In genomic region chr4:41716834-41717233, GRCm38 (mm10) we compare ENCODE assay signal across 33 mouse cellular contexts. TPM values are rescaled to one million over a fixed set of nuclear protein-coding genes. Genes with fewer than 3 reads are reported as not detected.
DNase-seq lines count a peak whose midpoint lies in the region; ATAC-seq and TF ChIP-seq lines count a peak whose summit lies in the region.
"Had no signal": no experiment of that assay in that cellular context is flagged by ENCODE, and none has a peak within 500 bp of the region (broad histone marks: within the 10 kb centered on the region; RNA-seq: fewer than 3 reads in every experiment).

No protein-coding gene starts in this region.

- H3K36me3 ChIP-seq in hindbrain, embryonic 13.5 days: peaks cover 51% of the 10 kb centered on the region
- H3K36me3 ChIP-seq in hindbrain, postnatal 0 days (ENCODE audit: insufficient read depth, low read length): peaks cover 29% of the 10 kb centered on the region
- peaks cover 35% of the 10 kb centered on the region for H3K36me3 ChIP-seq in embryonic facial prominence, embryonic 13.5 days
- H3K36me3 ChIP-seq in limb, embryonic 13.5 days: peaks cover 37% of the 10 kb centered on the region

- 0 out of 2 replicates have a peak overlapping the region, but pooled peaks have one; percentile 19 for H3K9ac ChIP-seq in hindbrain, embryonic 13.5 days
- no peak overlapping the region for H3K9ac ChIP-seq in hindbrain, postnatal 0 days (replicated peaks; ENCODE audit: low read length)
- H3K9ac ChIP-seq in embryonic facial prominence, embryonic 13.5 days: peak overlapping the region; percentile 52
- H3K9ac ChIP-seq in limb, embryonic 13.5 days: no peak overlapping the region
- H3K9ac ChIP-seq: heart, embryonic 12.5 days; liver, embryonic 13.5 days had no signal

- no peak for TF ChIP-seq CTCF in hindbrain, postnatal 0 days (IDR thresholded peaks at IDR 0.05; ENCODE audit: low read depth)

- H3K4me1 ChIP-seq in hindbrain, embryonic 13.5 days (replicated peaks): peaks cover 52% of the 10 kb centered on the region
- H3K4me1 ChIP-seq in hindbrain, postnatal 0 days (ENCODE audit: insufficient read depth, low read length): peaks cover 10% of the 10 kb centered on the region; the same call in 1 of the 2 replicates
- H3K4me1 ChIP-seq in embryonic facial prominence, embryonic 13.5 days: peaks cover 44% of the 10 kb centered on the region
- H3K4me1 ChIP-seq in limb, embryonic 13.5 days: peaks cover 38% of the 10 kb centered on the region

- H3K9me3 ChIP-seq in hindbrain, embryonic 13.5 days: no peaks in the 10 kb centered on the region
- H3K9me3 ChIP-seq in hindbrain, postnatal 0 days (ENCODE audit: low read length): no peaks in the 10 kb centered on the region
- H3K9me3 ChIP-seq in embryonic facial prominence, embryonic 13.5 days: no peaks in the 10 kb centered on the region
- no peaks in the 10 kb centered on the region for H3K9me3 ChIP-seq in limb, embryonic 13.5 days
- H3K9me3 ChIP-seq: G1E; heart, embryonic 12.5 days; liver, embryonic 13.5 days had no signal

- DNase-seq in hindbrain, postnatal 0 days (ENCODE audit: low spot score): no peak
- peak; percentile 79 for DNase-seq in MN1 (ENCODE audit: low spot score)
- DNase-seq in layer of hippocampus, postnatal 14 days (ENCODE audit: low spot score in 2 of 2): no peak
- DNase-seq: adrenal gland, postnatal 10 days; cerebellum, adult 8-10 months; heart, adult 2 months; kidney, adult 9 months; kidney, postnatal 10 days; liver, embryonic 13.5 days; lung, adult 18-20 months; right cerebral cortex, postnatal 25 days; thymus, postnatal 14 days had no signal

- no peaks in the 10 kb centered on the region for H3K27me3 ChIP-seq in hindbrain, embryonic 13.5 days
- no peaks in the 10 kb centered on the region for H3K27me3 ChIP-seq in hindbrain, postnatal 0 days (ENCODE audit: insufficient read depth, low read length)
- no peaks in the 10 kb centered on the region for H3K27me3 ChIP-seq in embryonic facial prominence, embryonic 13.5 days
- no peaks in the 10 kb centered on the region for H3K27me3 ChIP-seq in limb, embryonic 13.5 days
- H3K27me3 ChIP-seq: heart, embryonic 12.5 days; liver, embryonic 13.5 days; Patski had no signal

- H3K4me2 ChIP-seq in hindbrain, embryonic 13.5 days: no peak overlapping the region
- H3K4me2 ChIP-seq in hindbrain, postnatal 0 days (ENCODE audit: low read depth, low read length): no peak overlapping the region
- no peak overlapping the region; the same call in 1 of the 2 replicates for H3K4me2 ChIP-seq in embryonic facial prominence, embryonic 13.5 days
- H3K4me2 ChIP-seq in limb, embryonic 13.5 days (replicated peaks): no peak overlapping the region
- H3K4me2 ChIP-seq: heart, embryonic 12.5 days; liver, embryonic 13.5 days had no signal

- H3K27ac ChIP-seq in hindbrain, embryonic 13.5 days: peak overlapping the region; percentile 55; the same call in 1 of the 2 replicates
- no peak overlapping the region for H3K27ac ChIP-seq in hindbrain, postnatal 0 days
- peak overlapping the region; percentile 55 for H3K27ac ChIP-seq in embryonic facial prominence, embryonic 13.5 days
- peak overlapping the region; percentile 55; the same call in 1 of the 2 replicates for H3K27ac ChIP-seq in limb, embryonic 13.5 days
- H3K27ac ChIP-seq: heart, adult 2 months; liver, embryonic 13.5 days; macrophage had no signal

- 65% methylated on average over 6 of the region's 6 CpGs for WGBS in hindbrain, embryonic 13.5 days
- WGBS in hindbrain, postnatal 0 days: 49% methylated on average over 6 of the region's 6 CpGs
- WGBS in embryonic facial prominence, embryonic 13.5 days: 22% methylated on average over 6 of the region's 6 CpGs
- 32% methylated on average over 6 of the region's 6 CpGs for WGBS in limb, embryonic 13.5 days

- no peak overlapping the region for H3K4me3 ChIP-seq in hindbrain, embryonic 13.5 days
- H3K4me3 ChIP-seq in hindbrain, postnatal 0 days (ENCODE audit: low read length): no peak overlapping the region
- H3K4me3 ChIP-seq in embryonic facial prominence, embryonic 13.5 days: no peak overlapping the region
- H3K4me3 ChIP-seq in limb, embryonic 13.5 days: no peak overlapping the region
- H3K4me3 ChIP-seq: erythroblast, embryonic 14.5 days; heart, adult 2 months; heart, embryonic 12.5 days; liver, embryonic 13.5 days; myocyte had no signal

- ATAC-seq in hindbrain, embryonic 13.5 days (ENCODE audit: low FRiP score): no peak
- ATAC-seq in hindbrain, postnatal 0 days: no peak
- ATAC-seq in embryonic facial prominence, embryonic 13.5 days (ENCODE audit: insufficient number of reproducible peaks, insufficient read depth, low FRiP score, low TSS enrichment, low read depth): no peak
- ATAC-seq in limb, embryonic 13.5 days (ENCODE audit: low FRiP score, low read depth): no peak
- ATAC-seq in inflammation-experienced regulatory T-cells, adult 6 months: no peak
- ATAC-seq: forebrain, embryonic 16.5 days; intestine, postnatal 0 days; lung, postnatal 0 days; Patski had no signal

RNA-seq across cellular contexts. Expression of gene Rpp25l, which starts 3.5 kb away (rescaled TPM):
- polyA plus RNA-seq in hindbrain, embryonic 13.5 days (2015; fragmentation: Nextera tagmentation; extraction: Ambion mirVana): 63.0 and 66.8 TPM in 2 replicates
- 35.0 and 42.2 TPM in 2 replicates for total RNA-seq in hindbrain, postnatal 0 days (2014; rRNA removed)
- 47.3 and 48.3 TPM in 2 replicates for polyA plus RNA-seq in hindbrain, postnatal 0 days (2015; fragmentation: Nextera tagmentation; extraction: Ambion mirVana)
- 84.5 and 93.3 TPM in 2 replicates for polyA plus RNA-seq in embryonic facial prominence, embryonic 13.5 days (2015; fragmentation: Nextera tagmentation; extraction: Ambion mirVana)
- polyA plus RNA-seq in limb, embryonic 13.5 days (2015; fragmentation: Nextera tagmentation; extraction: Ambion mirVana): 74.9 and 76.6 TPM in 2 replicates
- polyA plus RNA-seq in inflammation-experienced regulatory T-cells, adult 6 months (2017; shearing (Covaris generic)): 10 to 100 TPM; 51.3 to 65.6 (median 54.5) TPM
- 10 to 100 TPM; 26.7 to 31.1 TPM for total RNA-seq in layer of hippocampus, postnatal 14 days (2021)

RNA-seq across cellular contexts. Expression of gene Dctn3, which starts 6.1 kb away (rescaled TPM):
- 301 and 303 TPM in 2 replicates for polyA plus RNA-seq in hindbrain, embryonic 13.5 days (2015; fragmentation: Nextera tagmentation; extraction: Ambion mirVana)
- total RNA-seq in hindbrain, postnatal 0 days (2014; rRNA removed): 145 and 147 TPM in 2 replicates
- 306 and 316 TPM in 2 replicates for polyA plus RNA-seq in hindbrain, postnatal 0 days (2015; fragmentation: Nextera tagmentation; extraction: Ambion mirVana)
- polyA plus RNA-seq in embryonic facial prominence, embryonic 13.5 days (2015; fragmentation: Nextera tagmentation; extraction: Ambion mirVana): 123 and 128 TPM in 2 replicates
- polyA plus RNA-seq in limb, embryonic 13.5 days (2015; fragmentation: Nextera tagmentation; extraction: Ambion mirVana): 104 and 106 TPM in 2 replicates
- 100 to 1,000 TPM in 1 of 3 experiments, 10 to 100 TPM in 2; 88.8 to 122 (median 95.5) TPM for polyA plus RNA-seq in inflammation-experienced regulatory T-cells, adult 6 months (2017; shearing (Covaris generic))
- total RNA-seq in layer of hippocampus, postnatal 14 days (2021): 100 to 1,000 TPM; 161 to 163 TPM

RNA-seq across cellular contexts. Expression of gene Arid3c, which starts 14.1 kb away (rescaled TPM):
- polyA plus RNA-seq in hindbrain, embryonic 13.5 days (2015; fragmentation: Nextera tagmentation; extraction: Ambion mirVana): 1.1 and 2.2 TPM in 2 replicates
- total RNA-seq in hindbrain, postnatal 0 days (2014; rRNA removed): 0.22 and 2.1 TPM in 2 replicates
- 0.68 and 0.99 TPM in 2 replicates for polyA plus RNA-seq in hindbrain, postnatal 0 days (2015; fragmentation: Nextera tagmentation; extraction: Ambion mirVana)
- polyA plus RNA-seq in embryonic facial prominence, embryonic 13.5 days (2015; fragmentation: Nextera tagmentation; extraction: Ambion mirVana): 0.15 and 0.20 TPM in 2 replicates
- polyA plus RNA-seq in limb, embryonic 13.5 days (2015; fragmentation: Nextera tagmentation; extraction: Ambion mirVana): 0.14 TPM in 1 of 2 replicates, not detected in the other
- polyA plus RNA-seq in inflammation-experienced regulatory T-cells, adult 6 months (2017; shearing (Covaris generic)): not detected
- total RNA-seq in layer of hippocampus, postnatal 14 days (2021): not detected
- total RNA-seq: adrenal gland, postnatal 10 days; G1E; gastrocnemius, adult 8-10 months; gastrocnemius, postnatal 4 days; heart, adult 2 months; hematopoietic stem cell, adult 5-6 weeks; megakaryocyte-erythroid progenitor cell, adult 5-6 weeks; neutrophil, adult 5-6 weeks had no signal
- polyA plus RNA-seq: erythroblast, embryonic 14.5 days; forebrain, embryonic 16.5 days; G1E; heart, adult 2 months; heart, embryonic 12.5 days; heart, postnatal 0 days; intestine, postnatal 0 days; limb, embryonic 11.5 days; liver, embryonic 13.5 days; macrophage; myocyte; stomach, embryonic 16.5 days had no signal

RNA-seq across cellular contexts. Expression of gene Il11ra1, which starts 17.0 kb away (rescaled TPM):
- 47.6 and 48.5 TPM in 2 replicates for polyA plus RNA-seq in hindbrain, embryonic 13.5 days (2015; fragmentation: Nextera tagmentation; extraction: Ambion mirVana)
- 24.4 and 41.9 TPM in 2 replicates for total RNA-seq in hindbrain, postnatal 0 days (2014; rRNA removed)
- polyA plus RNA-seq in hindbrain, postnatal 0 days (2015; fragmentation: Nextera tagmentation; extraction: Ambion mirVana): 47.4 and 49.8 TPM in 2 replicates
- polyA plus RNA-seq in embryonic facial prominence, embryonic 13.5 days (2015; fragmentation: Nextera tagmentation; extraction: Ambion mirVana): 427 and 512 TPM in 2 replicates
- 405 and 439 TPM in 2 replicates for polyA plus RNA-seq in limb, embryonic 13.5 days (2015; fragmentation: Nextera tagmentation; extraction: Ambion mirVana)
- polyA plus RNA-seq in inflammation-experienced regulatory T-cells, adult 6 months (2017; shearing (Covaris generic)): 10 to 100 TPM in 1 of 3 experiments, 1 to 10 TPM in 2; 4.0 to 13.8 (median 7.7) TPM
- 10 to 100 TPM; 26.8 to 29.2 TPM for total RNA-seq in layer of hippocampus, postnatal 14 days (2021)

RNA-seq across cellular contexts. Expression of gene Cntfr, which starts 19.9 kb away (rescaled TPM):
- polyA plus RNA-seq in hindbrain, embryonic 13.5 days (2015; fragmentation: Nextera tagmentation; extraction: Ambion mirVana): 24.4 and 27.8 TPM in 2 replicates
- total RNA-seq in hindbrain, postnatal 0 days (2014; rRNA removed): 59.3 and 61.9 TPM in 2 replicates
- polyA plus RNA-seq in hindbrain, postnatal 0 days (2015; fragmentation: Nextera tagmentation; extraction: Ambion mirVana): 18.5 and 22.1 TPM in 2 replicates
- 11.2 and 16.3 TPM in 2 replicates for polyA plus RNA-seq in embryonic facial prominence, embryonic 13.5 days (2015; fragmentation: Nextera tagmentation; extraction: Ambion mirVana)
- 5.1 and 5.5 TPM in 2 replicates for polyA plus RNA-seq in limb, embryonic 13.5 days (2015; fragmentation: Nextera tagmentation; extraction: Ambion mirVana)
- not detected for polyA plus RNA-seq in inflammation-experienced regulatory T-cells, adult 6 months (2017; shearing (Covaris generic))
- total RNA-seq in layer of hippocampus, postnatal 14 days (2021): 10 to 100 TPM; 84.4 to 89.5 TPM
- total RNA-seq: hematopoietic stem cell, adult 5-6 weeks; megakaryocyte-erythroid progenitor cell, adult 5-6 weeks; neutrophil, adult 5-6 weeks had no signal
- polyA plus RNA-seq: erythroblast, embryonic 14.5 days; macrophage had no signal

Comparison
In these comparisons a context has a peak if more than half of its experiments do, and no peak if none do; other contexts are left out.
1. H3K9ac ChIP-seq: peak in hindbrain, embryonic 13.5 days (single experiment) and embryonic facial prominence, embryonic 13.5 days (single experiment); none in hindbrain, postnatal 0 days (single experiment) and limb, embryonic 13.5 days (single experiment).